Mouse (Mus musculus) retina, postnatal 1 day (tissue): ENCODE results near the gene Yif1a.
A peak's percentile ranks its signal among the peaks of the same experiment; 100 is the strongest.

ENCODE experiments used
- DNase-seq: peaks from one replicate; pipeline ENCODE4 v3.0.0-alpha.2; 2012

Yif1a gene

GRCm38 (mm10) chr19:5122492-5122891 lies 34.2 kb downstream of the Yif1a start:
- DNase-seq = no peak

- no peak for DNase-seq
Observed at GRCm38 (mm10) chr19:5123241-5123640, 34.9 kb downstream of the Yif1a start.

DNA sequence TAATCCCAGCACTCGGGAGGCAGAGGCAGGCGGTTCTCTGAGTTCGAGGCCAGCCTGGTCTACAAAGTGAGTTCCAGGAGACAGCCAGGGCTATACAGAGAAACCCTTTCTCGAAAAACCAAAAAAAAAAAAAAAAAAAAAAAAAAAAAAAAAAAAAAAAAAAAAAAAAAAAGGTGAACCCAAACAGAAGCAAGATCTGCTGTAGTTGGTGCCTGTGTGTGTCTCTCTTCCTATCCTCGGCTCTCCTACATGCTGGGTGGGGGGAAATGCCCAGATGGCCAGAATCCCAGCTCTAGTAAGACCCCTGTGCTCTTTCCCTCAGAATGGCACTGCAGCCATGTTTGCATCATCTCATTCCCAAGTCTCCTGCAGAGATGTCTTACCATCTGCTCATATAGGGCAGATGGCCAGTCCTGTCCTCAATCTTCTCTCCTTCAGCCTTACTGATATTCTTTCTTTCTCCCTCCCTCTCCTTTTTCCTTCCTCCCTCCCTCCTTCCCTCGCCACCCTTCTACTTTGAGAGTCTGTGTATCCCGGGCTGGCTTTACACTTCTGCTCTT lies 35.8 kb downstream of the Yif1a start:
- DNase-seq = peak; percentile 33

DNA sequence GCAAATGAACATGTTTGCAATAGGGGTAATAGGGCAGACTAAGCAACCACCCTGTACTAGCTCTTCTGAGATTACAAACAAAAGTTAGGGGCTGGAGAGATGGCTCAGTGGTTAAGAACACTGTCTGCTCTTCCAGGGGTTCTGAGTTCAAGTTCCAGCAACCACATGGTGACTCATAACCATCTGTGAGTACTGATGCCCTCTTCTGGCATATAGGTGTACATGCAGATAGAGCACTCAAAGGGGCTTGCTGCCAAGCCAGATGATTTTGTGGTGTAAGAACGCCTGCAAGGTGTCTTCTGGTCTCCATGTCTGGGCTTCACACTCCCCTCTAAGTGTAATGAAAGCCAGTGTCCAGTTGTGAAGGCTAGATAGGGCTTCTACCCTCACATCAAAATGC lies 41.4 kb downstream of the Yif1a start:
- DNase-seq = peak; percentile 21

- DNase-seq = no peak
Observed at GRCm38 (mm10) chr19:5131237-5131636, 42.9 kb downstream of the Yif1a start.

- peak; percentile 71 for DNase-seq
Observed at GRCm38 (mm10) chr19:5139640-5140039, 51.3 kb downstream of the Yif1a start.
